Comparison of ENCODE assay signal across 8 mouse cellular contexts in the genomic region with DNA sequence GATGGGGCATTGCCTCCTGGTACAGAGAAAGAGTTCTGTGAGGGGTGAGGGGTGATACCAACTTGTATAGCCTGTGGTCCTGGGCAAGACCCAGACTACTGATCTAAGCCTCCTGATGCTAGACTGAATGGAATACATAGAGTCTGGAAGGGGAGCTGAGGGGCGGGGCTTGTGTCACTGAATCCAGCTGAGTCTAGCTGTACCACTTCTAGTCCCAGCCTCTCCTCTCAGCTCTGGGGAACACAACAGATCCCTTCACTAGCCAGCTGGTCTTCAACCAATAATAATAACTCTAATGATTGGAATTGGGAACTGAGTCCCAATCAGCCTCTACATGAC. TPM values are rescaled to one million over a fixed set of nuclear protein-coding genes. Genes with fewer than 3 reads are reported as not detected.
DNase-seq lines count a peak whose midpoint lies in the region; ATAC-seq and TF ChIP-seq lines count a peak whose summit lies in the region.
"Had no signal": no experiment of that assay in that cellular context is flagged by ENCODE, and none has a peak within 500 bp of the region (broad histone marks: within the 10 kb centered on the region; RNA-seq: fewer than 3 reads in every experiment).

No protein-coding gene starts in this region.

- 63% methylated on average over 1 of the region's 1 CpGs for WGBS in lung, embryonic 16.5 days
- 74% methylated on average over 1 of the region's 1 CpGs for WGBS in forebrain, postnatal 0 days
- 63% methylated on average over 1 of the region's 1 CpGs for WGBS in liver, embryonic 13.5 days (ENCODE audit: insufficient replicate concordance)
- 69% methylated on average over 1 of the region's 1 CpGs for WGBS in stomach, postnatal 0 days

- H3K4me1 ChIP-seq in lung, embryonic 16.5 days (replicated peaks; ENCODE audit: control insufficient read depth, insufficient read depth, low read length), result peaks cover 14% of the 10 kb centered on the region
- H3K4me1 ChIP-seq in forebrain, postnatal 0 days (ENCODE audit: insufficient read depth), result peaks cover 16% of the 10 kb centered on the region
- peaks cover 18% of the 10 kb centered on the region for H3K4me1 ChIP-seq in liver, embryonic 13.5 days (replicated peaks)
- H3K4me1 ChIP-seq in stomach, postnatal 0 days (replicated peaks; ENCODE audit: control insufficient read depth, insufficient read depth), result peaks cover 3% of the 10 kb centered on the region; the same call in 1 of the 2 replicates

- no peaks in the 10 kb centered on the region for H3K36me3 ChIP-seq in lung, embryonic 16.5 days (ENCODE audit: control insufficient read depth, insufficient read depth, low read length)
- H3K36me3 ChIP-seq in forebrain, postnatal 0 days (ENCODE audit: insufficient read depth), result no peaks in the 10 kb centered on the region
- H3K36me3 ChIP-seq in liver, embryonic 13.5 days, result no peaks in the 10 kb centered on the region
- H3K36me3 ChIP-seq in stomach, postnatal 0 days (ENCODE audit: control insufficient read depth, insufficient read depth, low read length), result no peaks in the 10 kb centered on the region

- H3K9me3 ChIP-seq in lung, embryonic 16.5 days (ENCODE audit: control insufficient read depth, low read length), result no peaks in the 10 kb centered on the region
- H3K9me3 ChIP-seq in forebrain, postnatal 0 days (ENCODE audit: low read length), result no peaks in the 10 kb centered on the region
- no peaks in the 10 kb centered on the region for H3K9me3 ChIP-seq in liver, embryonic 13.5 days (replicated peaks)
- no peaks in the 10 kb centered on the region for H3K9me3 ChIP-seq in stomach, postnatal 0 days (ENCODE audit: control insufficient read depth, low read length)

- peak overlapping the region; percentile 99 for H3K4me2 ChIP-seq in lung, embryonic 16.5 days (ENCODE audit: low read depth, low read length)
- peak overlapping the region; percentile 94 for H3K4me2 ChIP-seq in forebrain, postnatal 0 days (ENCODE audit: low read depth)
- H3K4me2 ChIP-seq in liver, embryonic 13.5 days, result peak overlapping the region; percentile 76; the same call in 1 of the 2 replicates
- H3K4me2 ChIP-seq in stomach, postnatal 0 days (replicated peaks; ENCODE audit: low read depth), result peak overlapping the region; percentile 89

- TF ChIP-seq CTCF in forebrain, postnatal 0 days (IDR thresholded peaks at IDR 0.05; ENCODE audit: low read depth), result no peak
- TF ChIP-seq CTCF in stomach, postnatal 0 days (IDR thresholded peaks at IDR 0.05; ENCODE audit: low read depth), result no peak

- H3K27me3 ChIP-seq in lung, embryonic 16.5 days (ENCODE audit: control insufficient read depth, insufficient read depth, low read depth, low read length), result peaks cover 33% of the 10 kb centered on the region
- H3K27me3 ChIP-seq in forebrain, postnatal 0 days (ENCODE audit: insufficient read depth, low read length), result peaks cover 9% of the 10 kb centered on the region
- peaks cover 56% of the 10 kb centered on the region for H3K27me3 ChIP-seq in liver, embryonic 13.5 days
- H3K27me3 ChIP-seq in stomach, postnatal 0 days (ENCODE audit: control insufficient read depth, insufficient read depth, low read length), result peaks cover 8% of the 10 kb centered on the region; the same call in 1 of the 2 replicates

- TF ChIP-seq EP300 in stomach, postnatal 0 days (optimal IDR thresholded peaks at IDR 0.05), result no peak

- DNase-seq in lung, postnatal 10 days, result no peak
- DNase-seq in forebrain, postnatal 0 days, result no peak
- no peak for DNase-seq in liver, embryonic 13.5 days
- DNase-seq in stomach, postnatal 0 days (ENCODE audit: low spot score), result no peak
- DNase-seq in natural killer cell, adult 2 months (ENCODE audit: low spot score in 2 of 2), result no peak
- DNase-seq in cerebellum, postnatal 25 days, result no peak

- no peak overlapping the region for H3K27ac ChIP-seq in lung, embryonic 16.5 days (ENCODE audit: low read length)
- peak overlapping the region; percentile 15; the same call in 1 of the 2 replicates for H3K27ac ChIP-seq in forebrain, postnatal 0 days (ENCODE audit: low read depth, low read length)
- H3K27ac ChIP-seq in liver, embryonic 13.5 days, result no peak overlapping the region
- H3K27ac ChIP-seq in stomach, postnatal 0 days (replicated peaks), result no peak overlapping the region

- H3K9ac ChIP-seq in lung, embryonic 16.5 days (ENCODE audit: low read length), result no peak overlapping the region
- peak overlapping the region; percentile 58; the same call in 1 of the 2 replicates for H3K9ac ChIP-seq in forebrain, postnatal 0 days
- H3K9ac ChIP-seq in liver, embryonic 13.5 days, result no peak overlapping the region
- H3K9ac ChIP-seq in stomach, postnatal 0 days (ENCODE audit: low read length), result no peak overlapping the region

- peak overlapping the region; percentile 59 for H3K4me3 ChIP-seq in lung, embryonic 16.5 days (ENCODE audit: low read length)
- H3K4me3 ChIP-seq in forebrain, postnatal 0 days (ENCODE audit: low read depth, low read length), result peak overlapping the region; percentile 63
- H3K4me3 ChIP-seq in liver, embryonic 13.5 days (replicated peaks), result peak overlapping the region; percentile 57; the same call in 1 of the 2 replicates
- no peak overlapping the region for H3K4me3 ChIP-seq in stomach, postnatal 0 days (ENCODE audit: low read depth, low read length)

- ATAC-seq in lung, embryonic 16.5 days (ENCODE audit: low read depth), result peak; percentile 31; the same call in 1 of the 2 replicates
- ATAC-seq in forebrain, postnatal 0 days, result peak; percentile 62
- no peak; the same call in 1 of the 2 replicates for ATAC-seq in liver, embryonic 13.5 days (ENCODE audit: low read depth)
- ATAC-seq in stomach, postnatal 0 days (ENCODE audit: low FRiP score, low TSS enrichment), result no peak; the same call in 1 of the 2 replicates
- ATAC-seq: inflammation-experienced regulatory T-cells, adult 6 months had no signal

RNA-seq across cellular contexts. Expression of a gene that starts 0.4 kb away (rescaled TPM):
- not detected in 2 replicates for polyA plus RNA-seq in lung, embryonic 16.5 days (2015; fragmentation: Nextera tagmentation; extraction: Ambion mirVana)
- 22.2 and 26.7 TPM in 2 replicates for total RNA-seq in forebrain, postnatal 0 days (2014; rRNA removed)
- 0.65 and 0.69 TPM in 2 replicates for polyA plus RNA-seq in forebrain, postnatal 0 days (2015; fragmentation: Nextera tagmentation; extraction: Ambion mirVana)
- polyA plus RNA-seq in liver, embryonic 13.5 days (2015; fragmentation: Nextera tagmentation; extraction: Ambion mirVana), result not detected in 2 replicates
- polyA plus RNA-seq in stomach, postnatal 0 days (2015; fragmentation: Nextera tagmentation; extraction: Ambion mirVana), result 0.02 and 0.07 TPM in 2 replicates
- polyA plus RNA-seq: inflammation-experienced regulatory T-cells, adult 6 months had no signal

RNA-seq across cellular contexts. Expression of a gene that starts 23.4 kb away (rescaled TPM):
- 2.0 and 4.2 TPM in 2 replicates for polyA plus RNA-seq in lung, embryonic 16.5 days (2015; fragmentation: Nextera tagmentation; extraction: Ambion mirVana)
- total RNA-seq in forebrain, postnatal 0 days (2014; rRNA removed), result 45.3 and 54.7 TPM in 2 replicates
- 11.3 and 16.9 TPM in 2 replicates for polyA plus RNA-seq in forebrain, postnatal 0 days (2015; fragmentation: Nextera tagmentation; extraction: Ambion mirVana)
- polyA plus RNA-seq in liver, embryonic 13.5 days (2015; fragmentation: Nextera tagmentation; extraction: Ambion mirVana), result 0.28 and 0.29 TPM in 2 replicates
- 2.7 and 3.3 TPM in 2 replicates for polyA plus RNA-seq in stomach, postnatal 0 days (2015; fragmentation: Nextera tagmentation; extraction: Ambion mirVana)
- polyA plus RNA-seq: inflammation-experienced regulatory T-cells, adult 6 months had no signal

RNA-seq across cellular contexts. Expression of a gene that starts 27.1 kb away (rescaled TPM):
- not detected in 2 replicates for polyA plus RNA-seq in lung, embryonic 16.5 days (2015; fragmentation: Nextera tagmentation; extraction: Ambion mirVana)
- total RNA-seq in forebrain, postnatal 0 days (2014; rRNA removed), result not detected in 2 replicates
- not detected in 2 replicates for polyA plus RNA-seq in forebrain, postnatal 0 days (2015; fragmentation: Nextera tagmentation; extraction: Ambion mirVana)
- polyA plus RNA-seq in liver, embryonic 13.5 days (2015; fragmentation: Nextera tagmentation; extraction: Ambion mirVana), result not detected in 2 replicates
- polyA plus RNA-seq in stomach, postnatal 0 days (2015; fragmentation: Nextera tagmentation; extraction: Ambion mirVana), result not detected in 2 replicates
- polyA plus RNA-seq: inflammation-experienced regulatory T-cells, adult 6 months had no signal

RNA-seq across cellular contexts. Expression of a gene that starts 31.3 kb away (rescaled TPM):
- not detected in 2 replicates for polyA plus RNA-seq in lung, embryonic 16.5 days (2015; fragmentation: Nextera tagmentation; extraction: Ambion mirVana)
- total RNA-seq in forebrain, postnatal 0 days (2014; rRNA removed), result 0.38 and 0.52 TPM in 2 replicates
- polyA plus RNA-seq in forebrain, postnatal 0 days (2015; fragmentation: Nextera tagmentation; extraction: Ambion mirVana), result 0.44 and 0.81 TPM in 2 replicates
- polyA plus RNA-seq in liver, embryonic 13.5 days (2015; fragmentation: Nextera tagmentation; extraction: Ambion mirVana), result not detected in 2 replicates
- not detected in 2 replicates for polyA plus RNA-seq in stomach, postnatal 0 days (2015; fragmentation: Nextera tagmentation; extraction: Ambion mirVana)
- polyA plus RNA-seq: inflammation-experienced regulatory T-cells, adult 6 months had no signal

RNA-seq across cellular contexts. Expression of a gene that starts 50.1 kb away (rescaled TPM):
- 0.53 and 0.69 TPM in 2 replicates for polyA plus RNA-seq in lung, embryonic 16.5 days (2015; fragmentation: Nextera tagmentation; extraction: Ambion mirVana)
- 0.38 and 0.95 TPM in 2 replicates for total RNA-seq in forebrain, postnatal 0 days (2014; rRNA removed)
- polyA plus RNA-seq in forebrain, postnatal 0 days (2015; fragmentation: Nextera tagmentation; extraction: Ambion mirVana), result 0.67 and 0.70 TPM in 2 replicates
- polyA plus RNA-seq in liver, embryonic 13.5 days (2015; fragmentation: Nextera tagmentation; extraction: Ambion mirVana), result 0.24 and 0.27 TPM in 2 replicates
- 17.6 and 22.2 TPM in 2 replicates for polyA plus RNA-seq in stomach, postnatal 0 days (2015; fragmentation: Nextera tagmentation; extraction: Ambion mirVana)
- polyA plus RNA-seq: inflammation-experienced regulatory T-cells, adult 6 months had no signal

Comparison
In these comparisons a context has a peak if more than half of its experiments do, and no peak if none do; other contexts are left out.
1. ATAC-seq: peak in lung, embryonic 16.5 days (single experiment) and forebrain, postnatal 0 days (single experiment); none in liver, embryonic 13.5 days (single experiment) and stomach, postnatal 0 days (single experiment).
2. Peak in every context shown above with its lines, with median percentiles within 50 percentile points of each other: H3K4me2 ChIP-seq.